Mouse (Mus musculus): ENCODE data around the gene Arsb.

Gene Arsb

GRCm38 (mm10) chr13:93771588-93772278 lies at the start of gene Arsb:
Gene Arsb, plus strand, starts transcription at chr13:93771630.
- DNase-seq: peak; percentile 99

DNA sequence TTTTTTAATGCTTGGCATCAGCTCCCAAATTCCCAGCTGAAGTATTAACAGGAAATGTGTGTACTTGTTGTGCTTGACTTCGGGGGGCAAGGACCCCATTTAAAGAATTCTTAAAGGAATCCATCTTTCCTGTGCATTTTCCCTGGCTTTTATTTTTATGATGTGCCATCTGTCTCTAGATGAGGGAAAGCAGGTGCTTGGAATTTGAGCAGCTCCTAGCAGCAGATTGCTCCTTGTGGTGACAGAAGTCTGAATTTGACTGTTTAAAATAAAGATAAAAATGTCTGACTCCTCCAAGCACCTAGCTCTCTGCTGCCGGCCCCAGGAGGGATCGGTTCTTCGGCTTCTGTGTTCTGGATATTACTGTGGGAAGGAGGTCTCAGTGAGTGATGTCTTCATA lies 49.5 kb upstream of the Arsb start:
- DNase-seq: peak; percentile 24

DNA sequence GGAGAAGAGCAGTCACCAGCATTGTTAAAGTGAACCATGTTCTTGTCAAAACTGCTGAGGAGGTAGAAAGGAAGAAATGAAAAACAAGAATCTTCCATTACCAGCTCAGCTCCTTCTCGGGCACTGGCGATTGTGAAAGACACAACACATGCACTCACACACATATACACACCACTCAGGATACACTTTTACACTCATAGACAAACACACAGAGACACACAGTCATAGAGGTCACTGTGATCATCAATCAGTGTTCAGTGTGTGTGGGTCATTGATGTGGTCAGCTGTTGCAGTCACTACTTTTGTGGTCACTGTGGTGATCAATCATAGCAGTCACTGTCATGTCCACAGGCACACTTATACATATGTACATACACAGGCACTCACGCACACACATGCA lies 48.0 kb upstream of the Arsb start:
- DNase-seq: peak; percentile 51

- peak; percentile 24 for DNase-seq
These were observed 47.2 kb upstream of the Arsb start for GRCm38 (mm10) chr13:93724206-93724605.

DNA sequence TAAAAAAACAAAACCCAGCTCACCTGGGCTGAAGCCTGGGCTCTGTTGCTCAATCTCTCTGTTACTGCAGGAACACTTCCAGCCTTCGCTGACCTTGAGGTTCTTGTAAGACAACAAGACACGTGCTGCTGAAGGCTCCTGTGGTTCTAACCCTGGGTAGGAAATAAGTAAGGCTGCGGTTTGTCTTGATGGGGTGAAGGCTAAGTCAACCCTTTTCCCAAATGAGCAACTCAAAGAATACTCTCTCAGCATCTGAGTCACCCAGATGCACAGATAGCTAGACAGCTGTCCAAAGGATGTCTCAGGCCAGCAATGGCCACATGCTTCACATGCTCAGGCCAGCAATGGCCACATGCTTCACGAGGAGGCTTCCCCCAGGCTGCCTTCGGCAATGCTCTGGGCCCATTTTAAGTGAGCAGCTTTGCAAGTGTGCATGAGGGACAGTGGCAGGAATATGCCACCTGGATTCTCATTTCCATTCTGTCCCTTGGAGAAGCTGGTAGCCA lies 36.2 kb upstream of the Arsb start:
- peak; percentile 40 for DNase-seq

DNA sequence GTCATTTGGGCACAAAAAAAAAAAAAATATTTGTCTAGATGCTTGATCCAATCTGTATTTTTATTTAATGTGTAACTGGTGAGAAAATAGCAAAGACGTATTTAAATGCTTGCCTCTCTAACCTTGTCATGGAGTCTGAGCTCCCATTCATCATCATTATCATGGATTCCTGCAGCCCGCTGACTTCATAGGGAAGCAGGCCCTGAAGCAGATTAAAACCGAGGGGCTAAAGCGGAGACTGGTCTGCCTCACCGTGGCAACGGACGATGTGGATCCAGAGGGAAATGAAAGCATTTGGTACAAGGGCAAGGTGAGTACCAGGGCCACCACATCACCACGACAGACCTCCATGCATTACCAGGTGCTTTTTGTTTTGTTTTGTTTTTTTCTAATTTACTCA lies 27.3 kb upstream of the Arsb start:
- no peak for DNase-seq

GRCm38 (mm10) chr13:93752597-93753400 lies 18.6 kb upstream of the Arsb start:
- peak; percentile 6 for DNase-seq

GRCm38 (mm10) chr13:93755084-93755483 lies 16.3 kb upstream of the Arsb start:
- DNase-seq: peak; percentile 6

- peak; percentile 37 for DNase-seq
These were observed 14.8 kb upstream of the Arsb start for GRCm38 (mm10) chr13:93756674-93757073.

GRCm38 (mm10) chr13:93757514-93757913 lies 13.9 kb upstream of the Arsb start:
- DNase-seq: peak; percentile 84

- peak; percentile 51 for DNase-seq
These were observed 13.1 kb upstream of the Arsb start for GRCm38 (mm10) chr13:93758149-93758898.

DNA sequence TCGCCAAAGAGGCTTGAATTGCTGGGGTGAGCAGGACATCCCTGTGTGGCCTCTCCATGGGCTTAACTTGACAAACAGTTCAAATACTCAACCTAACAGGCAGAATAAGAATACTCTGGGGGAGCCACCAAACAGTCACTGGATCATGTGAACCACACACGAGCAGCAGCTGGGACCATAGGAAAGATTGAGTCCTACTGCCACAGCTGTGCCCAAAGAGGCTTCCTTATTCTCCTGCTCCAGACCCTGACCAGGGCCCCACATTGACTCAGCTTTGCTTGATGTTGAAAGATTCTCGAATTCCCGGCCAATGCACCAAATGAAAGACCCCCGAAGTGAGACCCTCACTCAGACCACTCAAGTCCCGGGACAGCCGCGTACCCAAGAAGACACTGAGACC lies 9.6 kb upstream of the Arsb start:
- DNase-seq: peak; percentile 37

DNA sequence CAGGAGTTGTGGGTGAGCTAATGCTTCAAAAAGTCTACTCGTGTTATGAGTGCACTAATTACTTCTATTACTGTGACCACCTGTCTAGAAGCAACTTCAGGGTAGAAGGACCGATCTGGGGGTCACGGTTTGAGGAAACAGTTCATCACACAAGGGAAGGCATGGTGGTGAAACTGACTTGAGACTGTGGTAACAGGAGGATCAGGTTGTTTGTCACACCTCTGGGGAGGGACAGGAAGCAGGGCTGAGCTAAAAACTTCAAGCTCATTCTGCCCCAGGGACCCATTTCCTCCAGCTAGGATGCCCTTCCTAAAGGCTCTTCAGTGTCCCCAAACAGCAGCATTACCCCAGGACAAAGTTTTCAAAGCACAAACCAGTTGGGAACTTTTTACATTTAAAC lies 8.6 kb upstream of the Arsb start:
- peak; percentile 36 for DNase-seq

DNA sequence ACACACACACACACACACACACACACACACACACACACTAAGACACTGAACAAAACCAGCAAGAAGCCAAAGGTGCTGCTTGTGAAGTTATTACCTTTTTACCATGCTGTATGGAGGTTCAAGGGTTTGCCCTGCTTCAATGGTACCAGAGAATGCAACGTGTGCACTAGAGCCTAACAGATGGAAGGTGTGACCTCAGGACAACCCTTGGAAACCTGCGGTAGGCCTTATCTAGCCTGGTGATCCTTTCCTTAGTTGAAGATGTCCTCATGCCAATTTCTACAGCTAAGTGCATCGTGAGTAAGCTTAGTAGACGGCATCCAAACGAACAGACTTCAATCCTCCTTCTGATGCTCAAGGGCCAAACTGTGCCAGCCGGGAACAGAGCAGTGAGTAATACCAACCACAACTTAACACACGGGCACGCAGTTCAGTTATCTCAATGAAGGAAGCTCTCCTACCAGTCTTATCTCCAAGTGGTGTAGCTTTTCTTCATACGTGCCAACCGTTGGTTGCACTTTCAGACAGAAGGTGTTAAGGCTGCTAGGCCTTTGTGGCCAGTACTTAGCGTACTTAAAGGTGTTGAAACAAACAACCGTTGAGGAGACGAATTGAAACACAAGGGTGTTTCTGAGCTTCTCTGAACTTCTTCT lies 7.0 kb upstream of the Arsb start:
- DNase-seq: peak; percentile 17

DNA sequence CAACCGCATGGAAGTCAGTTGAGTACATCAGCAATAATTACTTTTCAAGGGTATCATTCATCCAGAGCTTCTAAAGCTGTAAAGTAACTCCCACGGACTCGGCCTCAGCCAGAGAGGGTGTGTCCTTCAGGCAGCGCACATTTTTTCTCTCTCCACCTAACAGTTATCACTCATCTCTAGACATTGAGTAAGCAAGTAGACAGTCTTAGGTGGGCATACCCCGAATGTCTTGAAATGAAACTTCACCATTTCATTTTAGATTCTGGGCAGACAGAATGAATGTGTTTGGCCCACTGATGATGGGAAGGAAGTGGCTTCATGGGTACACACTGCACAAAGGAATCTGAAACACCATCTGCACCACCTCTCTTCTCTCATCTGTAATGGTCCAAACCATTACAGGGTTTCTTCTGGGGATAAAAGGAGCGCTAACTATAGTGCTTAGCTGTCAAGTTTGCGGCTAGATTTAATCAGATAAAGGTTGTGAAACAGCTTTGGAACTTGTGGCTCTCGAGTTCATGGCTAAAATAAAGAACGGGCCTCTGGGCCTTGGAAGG lies 321 bp upstream of the Arsb start:
- no peak for DNase-seq

GRCm38 (mm10) chr13:93772279-93772636 lies 828 bp downstream of the Arsb start:
- DNase-seq: no peak

- DNase-seq: no peak
These were observed 1.4 kb downstream of the Arsb start for GRCm38 (mm10) chr13:93772861-93773260.

- peak; percentile 67 for DNase-seq
These were observed 2.4 kb downstream of the Arsb start for GRCm38 (mm10) chr13:93773704-93774315.

GRCm38 (mm10) chr13:93782823-93783222 lies 11.4 kb downstream of the Arsb start:
- peak; percentile 86 for DNase-seq

DNA sequence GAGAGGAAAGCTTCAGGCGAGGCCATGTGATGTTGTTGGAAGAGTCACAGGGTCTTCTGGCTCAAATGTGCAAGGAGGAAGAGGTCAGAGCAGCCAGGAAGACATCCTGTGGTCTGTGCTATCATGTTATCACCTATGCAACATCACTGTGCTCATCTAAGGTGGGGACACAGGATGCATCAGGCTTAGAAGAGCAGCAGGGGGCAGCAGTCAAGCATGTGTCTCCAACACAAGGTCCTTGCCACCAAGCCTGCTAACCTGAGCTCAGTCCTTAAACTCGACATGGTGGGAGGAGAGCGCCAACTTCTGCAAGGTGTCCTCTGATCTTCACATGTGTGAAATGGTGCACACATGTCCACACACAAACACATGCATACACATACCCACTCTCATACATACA lies 13.9 kb downstream of the Arsb start:
- DNase-seq: peak; percentile 71

DNA sequence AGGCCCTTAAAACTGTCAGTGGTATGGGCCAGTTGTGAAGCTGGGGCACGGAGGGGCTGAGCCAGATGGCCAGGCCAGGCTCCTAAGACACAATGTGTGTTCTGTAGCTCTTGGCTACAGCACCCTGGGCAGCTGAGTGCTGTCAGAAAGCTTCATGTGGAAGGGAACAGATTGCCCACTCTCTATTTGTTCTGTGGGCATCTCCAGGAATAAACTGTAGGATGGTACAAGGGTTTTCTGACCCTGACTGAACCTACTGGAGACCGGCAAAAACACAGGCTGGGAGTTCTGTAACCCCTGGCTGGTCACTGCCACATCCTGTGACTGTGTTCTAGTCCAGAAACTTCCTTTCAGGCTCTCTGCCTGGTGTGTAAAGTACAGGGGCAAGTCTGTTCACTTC lies 14.6 kb downstream of the Arsb start:
- peak; percentile 79 for DNase-seq

DNA sequence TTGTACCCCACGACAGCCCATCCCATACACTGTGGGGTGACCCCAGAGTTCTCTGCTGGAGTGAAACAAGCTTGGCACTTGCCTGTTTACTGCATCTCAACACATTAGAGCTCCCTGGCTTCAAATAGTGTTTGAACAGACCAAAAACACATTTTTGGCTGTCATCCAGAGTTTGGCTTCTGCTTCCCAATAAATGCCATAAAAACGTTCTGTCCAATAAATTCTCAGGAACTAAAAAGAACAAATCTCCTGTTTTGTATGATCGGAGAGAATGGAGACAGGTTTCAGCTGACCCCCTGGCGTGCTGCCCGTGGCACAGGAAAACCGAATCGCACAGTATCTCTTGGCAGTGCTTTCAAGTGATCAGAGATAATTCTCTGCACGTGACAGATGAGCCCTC lies 16.2 kb downstream of the Arsb start:
- peak; percentile 86 for DNase-seq
